Mouse (Mus musculus) mammary gland, adult 2 months (tissue): ENCODE data around the gene Olfr523. TPM values are rescaled to one million over a fixed set of nuclear protein-coding genes. Genes with fewer than 3 reads are reported as not detected.

Source experiments
- polyA plus RNA-seq: library from polyadenylated mRNA; depleted of rRNA; stranded (reverse); fragments of >200 nt; gene quantifications from 2 replicates; pipeline ENCODE4 v1.2.3, GENCODE M21; 2012; ENCODE audit warnings: low replicate concordance; rRNA removed

The Olfr523 gene
- polyA plus RNA-seq, result 0.40 and 0.73 TPM in 2 replicates

GRCm38 (mm10) chr7:140172936-140173335, at the start of gene Olfr523:
Gene Olfr523 (plus strand): TSS chr7:140173217.

GRCm38 (mm10) chr7:140137135-140138020, 35.6 kb upstream of the Olfr523 start, which contains the start of gene Mtg1:
Gene Mtg1 (plus strand): TSS chr7:140137564.

GRCm38 (mm10) chr7:140154218-140154927, 18.6 kb upstream of the Olfr523 start, which contains the start of gene Sprn:
Gene Sprn (minus strand): TSS chr7:140154877.

GRCm38 (mm10) chr7:140164664-140165063, 8.4 kb upstream of the Olfr523 start, which contains the start of gene Olfr522:
Gene Olfr522 (minus strand): TSS chr7:140164764.

GRCm38 (mm10) chr7:140205864-140206263, 32.8 kb downstream of the Olfr523 start, which contains the start of gene Olfr524:
Gene Olfr524 (minus strand): TSS chr7:140205964.

GRCm38 (mm10) chr7:140217967-140218366, 45.0 kb downstream of the Olfr523 start, which contains the start of gene Cd163l1:
Gene Cd163l1 (plus strand): TSS chr7:140218267.

Other genes with a start within 250 kb of the Olfr523 start
- 0.37 and 0.98 TPM in 2 replicates for gene Utf1, start 229.4 kb upstream of the Olfr523 start, polyA plus RNA-seq
- 0.31 and 0.32 TPM in 2 replicates for gene 6430531B16Rik, start 194.5 kb upstream of the Olfr523 start, polyA plus RNA-seq
- 18.5 and 20.3 TPM in 2 replicates for gene Adam8, start 180.7 kb upstream of the Olfr523 start, polyA plus RNA-seq
- gene Zfp511, start 136.8 kb upstream of the Olfr523 start, polyA plus RNA-seq, result 51.1 and 130 TPM in 2 replicates
- 18.2 and 27.9 TPM in 2 replicates for gene Tubgcp2, start 136.5 kb upstream of the Olfr523 start, polyA plus RNA-seq
- gene Msx3, start 124.1 kb upstream of the Olfr523 start, polyA plus RNA-seq, result 0.04 and 0.19 TPM in 2 replicates
- gene Caly, start 90.7 kb upstream of the Olfr523 start, polyA plus RNA-seq, result 0.11 TPM in 1 of 2 replicates, not detected in the other
- not detected in 2 replicates for gene Prap1, start 79.8 kb upstream of the Olfr523 start, polyA plus RNA-seq
- 47.4 and 59.5 TPM in 2 replicates for gene Fuom, start 70.8 kb upstream of the Olfr523 start, polyA plus RNA-seq
- gene Paox, start 57.4 kb upstream of the Olfr523 start, polyA plus RNA-seq, result 20.9 and 25.0 TPM in 2 replicates
- 146 and 200 TPM in 2 replicates for gene Echs1, start 56.7 kb upstream of the Olfr523 start, polyA plus RNA-seq
- 31.2 and 62.7 TPM in 2 replicates for gene Mtg1, start 35.7 kb upstream of the Olfr523 start, polyA plus RNA-seq
- 0.70 and 0.87 TPM in 2 replicates for gene Sprn, start 18.3 kb upstream of the Olfr523 start, polyA plus RNA-seq
- not detected in 2 replicates for gene Olfr522, start 8.5 kb upstream of the Olfr523 start, polyA plus RNA-seq
- gene Olfr524, start 32.7 kb downstream of the Olfr523 start, polyA plus RNA-seq, result 0.13 TPM in 1 of 2 replicates, not detected in the other
- 1.7 and 3.0 TPM in 2 replicates for gene Cd163l1, start 45.0 kb downstream of the Olfr523 start, polyA plus RNA-seq
- 3.4 and 4.5 TPM in 2 replicates for gene 5830411N06Rik, start 74.1 kb downstream of the Olfr523 start, polyA plus RNA-seq
- gene Olfr525, start 147.6 kb downstream of the Olfr523 start, polyA plus RNA-seq, result not detected in 2 replicates
- gene Olfr527, start 160.8 kb downstream of the Olfr523 start, polyA plus RNA-seq, result not detected in 2 replicates
- gene Olfr60, start 188.5 kb downstream of the Olfr523 start, polyA plus RNA-seq, result 1.1 and 1.2 TPM in 2 replicates
- gene Olfr530, start 203.1 kb downstream of the Olfr523 start, polyA plus RNA-seq, result not detected in 2 replicates
- gene Olfr531, start 229.7 kb downstream of the Olfr523 start, polyA plus RNA-seq, result not detected in 2 replicates
- not detected in 2 replicates for gene Olfr532, start 248.4 kb downstream of the Olfr523 start, polyA plus RNA-seq